Mouse (Mus musculus) liver, postnatal 0 days (tissue): ENCODE results near the gene Sik1. TPM values are rescaled to one million over a fixed set of nuclear protein-coding genes. Genes with fewer than 3 reads are reported as not detected.
A peak's percentile ranks its signal among the peaks of the same experiment; 100 is the strongest.

Experiments
- ATAC-seq: fragments of 200-750 bp; cut with Nextera tagmentation; 2 replicates; pipeline ENCODE4 v1.8.0; 2017; ENCODE audit warnings: mild to moderate bottlenecking, moderate library complexity
- DNase-seq: peaks from one replicate; pipeline ENCODE4 v3.0.0-alpha.2; 2016
- H3K27ac ChIP-seq: fragments of 300-500 bp; sonication (generic); 2 replicates; pipeline ENCODE4 v1.5.1; 2014; ENCODE audit warnings: antibody characterized with exemption, moderate library complexity, mild to moderate bottlenecking, low read depth
- H3K27me3 ChIP-seq: fragments of 300-500 bp; sonication (generic); 2 replicates; pipeline ENCODE4 v1.6.1; 2014; ENCODE audit warnings: low read length, control low read depth, mixed read lengths; ENCODE audit not compliant: insufficient read depth
- H3K36me3 ChIP-seq: fragments of 300-500 bp; sonication (generic); replicated peaks from 2 replicates; pipeline ENCODE4 v1.6.1; 2014; ENCODE audit warnings: mild to moderate bottlenecking, control low read depth, low read length, moderate library complexity, mixed read lengths; ENCODE audit not compliant: insufficient read depth
- H3K4me1 ChIP-seq: fragments of 300-500 bp; sonication (generic); 2 replicates; pipeline ENCODE4 v1.6.1; 2014; ENCODE audit warnings: antibody characterized with exemption, mild to moderate bottlenecking, control low read depth; ENCODE audit not compliant: insufficient read depth
- H3K4me2 ChIP-seq: fragments of 300-500 bp; sonication (generic); 2 replicates; pipeline ENCODE4 v1.6.1; 2014; ENCODE audit warnings: low read depth, mild to moderate bottlenecking, low read length, moderate library complexity, mixed read lengths
- H3K4me3 ChIP-seq: fragments of 300-500 bp; sonication (generic); 2 replicates; pipeline ENCODE4 v1.5.1; 2014; ENCODE audit warnings: low read depth, low read length
- H3K9ac ChIP-seq: fragments of 300-500 bp; sonication (generic); replicated peaks from 2 replicates; pipeline ENCODE4 v1.6.1; 2014; ENCODE audit warnings: mild to moderate bottlenecking, moderate library complexity
- H3K9me3 ChIP-seq: fragments of 300-500 bp; sonication (generic); 2 replicates; pipeline ENCODE4 v1.6.1; 2016; ENCODE audit warnings: mild to moderate bottlenecking, control low read depth, low read length, mixed read lengths
- CTCF ChIP-seq: sonication (generic); IDR thresholded peaks from 2 replicates; pipeline ENCODE4 v1.5.1; 2016; ENCODE audit warnings: antibody characterized with exemption, low read depth
- EP300 ChIP-seq: IDR thresholded peaks from 2 replicates; pipeline ENCODE4 v1.6.1; 2016; ENCODE audit warnings: antibody characterized with exemption, low read depth, mild to moderate bottlenecking
- WGBS: fragments of 180-500 bp; shearing (Covaris S2); extraction: QIAGEN DNeasy Blood & Tissue Kit; methylation state at CpG from one replicate; pipeline ENCODE4 v1.1.7; 2014; ENCODE audit not compliant: insufficient replicate concordance; 5-methylcytosine and 5-hydroxymethylcytosine counted together
- polyA plus RNA-seq: library from polyadenylated mRNA; unstranded; fragments of >200 nt; fragmentation: Nextera tagmentation; extraction: Ambion mirVana; gene quantifications from 2 replicates; pipeline ENCODE4 v1.2.1, GENCODE M21; 2015

Sik1 gene
- polyA plus RNA-seq, 1 experiment from 2014 or later: 7.8 TPM

- H3K27ac ChIP-seq: peak overlapping the region; percentile 96
Measured at GRCm38 (mm10) chr17:31873185-31873870, 17.7 kb upstream of the Sik1 start.

GRCm38 (mm10) chr17:31872826-31873165 lies 17.2 kb upstream of the Sik1 start:
- ATAC-seq: no peak
- no peak for TF ChIP-seq EP300
- TF ChIP-seq CTCF: no peak
- Histone ChIP-seq H3K27ac (peak overlapping the region; percentile 96), H3K4me2 (no peak overlapping the region), H3K36me3 (no peaks in the 10 kb centered on the region), H3K9me3 (no peaks in the 10 kb centered on the region), H3K4me3 (no peak overlapping the region), H3K27me3 (no peaks in the 10 kb centered on the region), H3K4me1 (peaks cover 56% of the 10 kb centered on the region), H3K9ac (no peak overlapping the region)
- no peak for DNase-seq
- 60% methylated on average over 7 of the region's 7 CpGs for WGBS

More at GRCm38 (mm10) chr17:31873185-31873870, 17.7 kb upstream of the Sik1 start:
- ATAC-seq (peak; percentile 71), DNase-seq (no peak)
- H3K9ac ChIP-seq: no peak overlapping the region
- no peak overlapping the region for H3K4me2 ChIP-seq
- H3K4me1 ChIP-seq: peaks cover 60% of the 10 kb centered on the region
- H3K4me3 ChIP-seq: no peak overlapping the region
- H3K9me3 ChIP-seq: no peaks in the 10 kb centered on the region
- no peaks in the 10 kb centered on the region for H3K36me3 ChIP-seq
- no peaks in the 10 kb centered on the region for H3K27me3 ChIP-seq
- 54% methylated on average over 8 of the region's 8 CpGs for WGBS
- TF ChIP-seq EP300: no peak
- no peak for TF ChIP-seq CTCF

- Histone ChIP-seq H3K4me3 (no peak overlapping the region), H3K4me2 (0 out of 2 replicates have a peak overlapping the region, but pooled peaks have one; percentile 22), H3K36me3 (no peaks in the 10 kb centered on the region), H3K9me3 (no peaks in the 10 kb centered on the region), H3K4me1 (peaks cover 50% of the 10 kb centered on the region), H3K27ac (peak overlapping the region; percentile 96), H3K9ac (peak overlapping the region; percentile 21; the same call in 1 of the 2 replicates), H3K27me3 (no peaks in the 10 kb centered on the region)
- ATAC-seq: no peak
- DNase-seq: no peak
- WGBS: 63% methylated on average over 14 of the region's 14 CpGs
- TF ChIP-seq CTCF (no peak), EP300 (no peak)
Measured at GRCm38 (mm10) chr17:31871968-31872825, 16.6 kb upstream of the Sik1 start.

- Histone ChIP-seq H3K36me3 (no peaks in the 10 kb centered on the region), H3K9ac (peak overlapping the region; percentile 35; the same call in 1 of the 2 replicates), H3K4me1 (peaks cover 42% of the 10 kb centered on the region), H3K4me3 (peak overlapping the region; percentile 9; the same call in 1 of the 2 replicates), H3K4me2 (peak overlapping the region; percentile 60), H3K27ac (peak overlapping the region; percentile 96), H3K9me3 (no peaks in the 10 kb centered on the region), H3K27me3 (no peaks in the 10 kb centered on the region)
- TF ChIP-seq CTCF (no peak), EP300 (peak; percentile 11; the same call in 1 of the 2 replicates)
- ATAC-seq (peak; percentile 75), DNase-seq (peak; percentile 77)
- 12% methylated on average over 13 of the region's 13 CpGs for WGBS
Measured at GRCm38 (mm10) chr17:31870931-31871421, 15.4 kb upstream of the Sik1 start.

GRCm38 (mm10) chr17:31870446-31870845 lies 14.8 kb upstream of the Sik1 start:
- ATAC-seq (peak; percentile 49), DNase-seq (peak; percentile 56)
- Histone ChIP-seq H3K4me1 (peaks cover 40% of the 10 kb centered on the region), H3K4me3 (no peak overlapping the region), H3K9me3 (no peaks in the 10 kb centered on the region), H3K27ac (peak overlapping the region; percentile 96), H3K9ac (peak overlapping the region; percentile 35; the same call in 1 of the 2 replicates), H3K27me3 (no peaks in the 10 kb centered on the region), H3K4me2 (peak overlapping the region; percentile 60), H3K36me3 (no peaks in the 10 kb centered on the region)
- TF ChIP-seq CTCF: no peak
- TF ChIP-seq EP300: no peak
- 46% methylated on average over 9 of the region's 9 CpGs for WGBS

- ATAC-seq: no peak
- no peaks in the 10 kb centered on the region for H3K36me3 ChIP-seq
- H3K4me1 ChIP-seq: peaks cover 21% of the 10 kb centered on the region
- H3K4me2 ChIP-seq: no peak overlapping the region
- TF ChIP-seq CTCF (no peak), EP300 (no peak)
- H3K27ac ChIP-seq: no peak overlapping the region
- no peak overlapping the region for H3K9ac ChIP-seq
- H3K9me3 ChIP-seq: no peaks in the 10 kb centered on the region
- no peak for DNase-seq
- no peak overlapping the region for H3K4me3 ChIP-seq
- WGBS: 79% methylated on average over 4 of the region's 4 CpGs
- no peaks in the 10 kb centered on the region for H3K27me3 ChIP-seq
Measured at GRCm38 (mm10) chr17:31868076-31868475, 12.5 kb upstream of the Sik1 start.
